Mouse (Mus musculus) left cerebral cortex, postnatal 14 days (tissue): Measurements from ENCODE around the gene Abr. TPM values are rescaled to one million over a fixed set of nuclear protein-coding genes. Genes with fewer than 3 reads are reported as not detected.

Experiments used
- DNase-seq, 2 experiments: peaks; one replicate each; pipeline ENCODE4 v3.0.0; 2021 to 2022; ENCODE audit warnings: low spot score in 2 of 2, mixed read lengths in 1 of 2
- intact Hi-C: fragments of 180-260 bp; cut with DNase I; formaldehyde crosslinking; loops from one replicate; pipeline ENCODE4 v1.15.1; 2025
- total RNA-seq, 2 experiments: library from RNA; stranded (reverse); gene quantifications; 2 replicates each; pipeline ENCODE4 v1.2.3; 2021

The Abr gene
- total RNA-seq, 2 experiments from 2014 or later, result 424 to 443 TPM

DNA sequence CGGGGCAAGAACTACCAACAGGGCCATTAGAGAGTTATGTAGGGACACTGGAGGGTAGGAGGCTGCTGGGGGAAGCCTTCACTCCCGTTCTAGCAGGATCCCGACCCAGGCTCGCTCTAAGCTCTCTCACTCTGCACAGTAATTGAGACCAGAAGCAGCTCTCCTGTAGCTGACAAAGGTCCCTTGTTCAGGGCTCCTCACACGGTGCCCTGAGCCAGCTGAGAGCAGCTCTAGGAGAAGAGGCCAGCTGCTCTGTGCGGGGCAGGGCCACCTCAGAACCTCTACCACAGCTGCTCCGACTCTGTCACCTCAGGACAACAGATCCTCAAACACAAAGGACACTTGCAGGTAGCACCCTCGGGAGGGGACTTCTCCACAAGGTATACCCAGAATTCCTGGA, 176.7 kb downstream of the Abr start:
- no peak for DNase-seq
- intact Hi-C loops, result no loop called here

DNA sequence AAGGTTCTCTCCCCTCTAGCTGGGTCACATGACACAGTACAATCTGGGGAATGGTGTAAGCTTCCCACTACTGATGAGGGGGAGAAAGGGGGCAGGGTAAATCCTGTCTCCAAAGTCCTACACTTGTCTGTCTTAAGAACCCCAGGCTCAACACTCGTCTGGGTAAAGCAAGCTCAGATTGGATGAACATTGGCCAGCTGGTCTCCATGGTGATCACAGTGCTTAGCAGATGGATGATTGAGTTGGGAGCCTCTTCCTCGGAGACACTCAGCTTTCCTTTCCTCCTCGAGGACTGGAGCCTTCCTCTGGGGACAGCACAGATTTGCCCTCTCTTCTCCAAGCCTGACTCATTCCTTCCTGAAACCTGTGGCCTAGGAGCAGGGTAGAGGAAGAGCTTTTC, 182.4 kb downstream of the Abr start:
- intact Hi-C loops, result no loop called here
- DNase-seq, result peak; percentile 64 to 76

DNA sequence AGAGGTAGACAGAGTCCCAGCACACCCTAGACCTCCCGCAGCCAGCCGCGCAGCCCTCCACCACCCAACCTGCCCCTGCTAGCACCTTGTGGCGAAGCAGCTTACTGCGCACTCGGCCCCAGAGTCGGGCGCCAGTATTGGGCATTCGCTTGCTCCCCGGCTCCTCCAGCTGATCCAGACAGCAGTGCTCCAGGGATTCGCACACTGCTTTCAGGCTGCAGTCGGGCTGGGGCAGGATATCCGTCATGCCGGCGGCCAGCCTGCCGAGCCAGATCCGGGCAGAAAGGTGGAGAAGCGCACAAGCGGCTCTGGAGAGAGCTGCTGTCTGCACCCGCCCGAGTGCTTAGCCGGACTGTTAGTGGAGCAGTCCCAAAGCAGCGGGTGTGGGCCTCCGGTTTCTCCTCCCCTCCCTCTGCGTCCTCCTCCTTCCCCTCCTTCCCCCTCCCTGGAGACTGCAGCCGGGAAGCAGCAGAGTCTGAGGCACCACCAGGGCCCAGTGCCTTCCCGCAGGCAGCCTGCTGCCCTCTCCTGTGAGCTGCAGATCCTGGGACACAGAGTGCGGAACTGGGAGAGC, 185.2 kb downstream of the Abr start:
- peak in 1 of 2 experiments; percentile 51 for DNase-seq
- intact Hi-C loops, result no loop called here

- no peak for DNase-seq
- intact Hi-C loops, result no loop called here
Observed at GRCm38 (mm10) chr11:76436009-76436408, 186.1 kb downstream of the Abr start.

- intact Hi-C loops, result no loop called here
- no peak for DNase-seq
Observed at GRCm38 (mm10) chr11:76429966-76430631, 192.0 kb downstream of the Abr start.

- DNase-seq, result no peak
- intact Hi-C loops, result no loop called here
Observed at GRCm38 (mm10) chr11:76429556-76429955, 192.6 kb downstream of the Abr start.

DNA sequence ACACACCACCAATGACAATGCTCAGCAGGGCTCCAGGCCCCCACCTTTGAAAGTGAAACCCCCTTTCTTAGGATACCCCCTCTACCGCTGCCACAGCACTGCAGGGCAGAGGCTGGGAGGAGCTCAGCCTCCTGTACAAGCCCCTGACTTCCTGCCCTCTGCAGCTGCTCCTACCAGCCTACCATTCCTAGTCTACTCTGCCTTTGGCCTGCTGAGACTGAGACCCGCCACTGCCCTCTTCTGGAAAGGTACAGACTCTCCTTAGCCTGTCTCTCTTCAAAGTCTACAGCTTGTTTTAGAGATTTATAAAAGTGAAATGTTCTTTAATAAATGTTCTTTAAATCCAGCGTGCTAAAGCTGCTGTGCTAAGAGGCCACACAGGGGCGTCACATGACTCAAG, 193.1 kb downstream of the Abr start:
- intact Hi-C loops, result no loop called here
- no peak for DNase-seq

- intact Hi-C loops, result no loop called here
Observed at GRCm38 (mm10) chr11:76427781-76428180, 194.3 kb downstream of the Abr start.

GRCm38 (mm10) chr11:76425749-76426148, 196.4 kb downstream of the Abr start:
- no peak for DNase-seq
- intact Hi-C loops, result no loop called here

More at GRCm38 (mm10) chr11:76427781-76428180, 194.3 kb downstream of the Abr start:
- DNase-seq, result peak in 1 of 2 experiments; percentile 67

DNA sequence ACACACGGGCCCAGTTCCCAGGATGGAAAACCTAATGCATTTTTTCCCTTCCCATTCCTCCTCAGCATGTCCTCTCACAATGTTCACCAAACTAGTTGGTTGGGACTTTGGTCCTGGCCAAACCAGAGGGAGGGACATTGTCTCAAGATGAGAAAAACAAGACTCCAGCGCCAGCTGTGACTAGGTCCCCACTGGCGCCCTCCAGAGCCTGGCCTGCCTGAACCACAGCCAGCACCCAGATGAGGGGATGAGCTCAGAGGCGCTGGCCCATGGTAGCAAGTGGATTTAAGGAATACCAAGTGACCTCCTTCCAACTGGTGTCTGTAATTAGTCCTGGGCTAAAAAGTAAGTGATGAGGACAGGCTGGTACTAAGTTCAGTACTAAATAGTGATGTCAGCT, 201.2 kb downstream of the Abr start:
- no peak for DNase-seq
- intact Hi-C loops, result no loop called here

DNA sequence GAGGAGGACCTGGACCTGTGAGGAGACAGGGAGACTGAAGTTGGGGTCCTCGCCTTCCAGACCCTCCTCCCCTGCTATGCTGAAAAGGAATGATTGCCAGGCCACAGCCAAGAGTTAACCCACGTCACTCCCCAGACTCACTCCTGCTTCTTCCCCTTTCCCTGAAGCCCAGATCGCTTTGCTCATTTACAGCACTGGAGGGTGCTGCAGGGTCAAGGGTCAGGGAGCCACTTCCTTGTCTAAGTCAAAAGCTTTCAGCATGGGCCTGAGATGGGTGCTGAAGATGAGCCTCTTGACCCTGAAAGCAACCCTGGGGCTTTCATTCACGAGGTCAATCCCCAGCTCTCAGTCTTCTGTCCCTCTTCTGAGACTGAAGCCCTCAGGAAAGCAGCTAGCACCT, 202.9 kb downstream of the Abr start:
- intact Hi-C loops, result no loop called here
- no peak for DNase-seq

GRCm38 (mm10) chr11:76418423-76418822, 203.7 kb downstream of the Abr start:
- DNase-seq, result peak in 1 of 2 experiments; percentile 54
- intact Hi-C loops, result no loop called here

DNA sequence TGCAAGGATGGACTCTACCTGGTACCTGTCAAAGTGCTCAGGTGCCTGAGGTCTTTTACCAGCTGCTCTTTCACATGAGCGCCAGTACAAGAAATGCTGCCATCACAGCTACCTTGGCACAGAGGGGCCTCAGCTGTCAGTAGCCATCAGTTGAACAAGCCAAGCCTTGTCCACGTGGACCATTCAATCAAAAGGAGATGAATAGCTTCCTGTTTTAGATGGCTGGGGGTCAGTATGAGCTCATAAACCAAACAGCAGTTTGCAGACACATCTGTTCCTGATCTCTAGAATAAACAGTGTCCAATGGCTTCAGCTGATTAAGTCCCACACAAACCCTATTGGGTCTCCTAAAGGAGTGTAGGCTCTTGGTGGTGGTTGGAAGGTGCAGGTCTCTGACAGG, 206.1 kb downstream of the Abr start:
- intact Hi-C loops, result loop anchor here (2.0 kb wide), 1 partner anchor 35 kb away; no protein-coding TSS in a partner anchor
- no peak for DNase-seq

- no peak for DNase-seq
- intact Hi-C loops, result loop anchor here (2.0 kb wide), 1 partner anchor 36 kb away; no protein-coding TSS in a partner anchor
Observed at GRCm38 (mm10) chr11:76415001-76415400, 207.1 kb downstream of the Abr start.

GRCm38 (mm10) chr11:76413202-76413601, 208.9 kb downstream of the Abr start:
- DNase-seq, result peak in 1 of 2 experiments; percentile 15
- intact Hi-C loops, result no loop called here

DNA sequence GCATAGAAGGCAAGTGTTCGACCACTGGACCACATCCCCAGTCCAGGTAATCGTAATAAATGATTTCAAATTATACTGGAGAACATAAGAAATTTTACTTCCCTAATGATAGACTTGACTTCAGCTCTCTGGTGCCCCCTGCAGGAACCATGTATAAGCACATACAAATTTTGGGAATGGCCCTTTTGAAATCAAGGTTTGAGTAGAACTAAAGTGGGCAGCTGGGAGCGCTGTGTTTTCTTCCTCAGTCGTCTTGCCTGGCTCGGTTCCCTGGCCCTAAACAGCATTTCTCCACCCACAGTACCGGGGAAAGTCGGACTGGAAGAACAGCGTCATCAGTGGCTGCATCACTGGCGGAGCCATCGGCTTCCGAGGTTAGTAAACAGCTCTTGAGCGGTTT, 211.3 kb downstream of the Abr start:
- intact Hi-C loops, result no loop called here
- DNase-seq, result peak; percentile 69 to 83

GRCm38 (mm10) chr11:76406702-76407583, 215.2 kb downstream of the Abr start, which contains the start of gene Timm22:
TSS of gene Timm22 (plus strand) at chr11:76406952.
- intact Hi-C loops, result no loop called here
- peak; percentile 99 for DNase-seq

GRCm38 (mm10) chr11:76405626-76406264, 216.4 kb downstream of the Abr start:
- intact Hi-C loops, result no loop called here
- DNase-seq, result no peak

- intact Hi-C loops, result no loop called here
- DNase-seq, result no peak
Observed at GRCm38 (mm10) chr11:76405113-76405512, 217.0 kb downstream of the Abr start.

GRCm38 (mm10) chr11:76401398-76401797, 220.7 kb downstream of the Abr start:
- intact Hi-C loops, result no loop called here
- DNase-seq, result no peak
